Mouse (Mus musculus) adrenal gland, postnatal 10 days (tissue): ENCODE measurements at regions not wholly inside any gene's neighbourhood (a gene's known extent, or its start where the extent isn't known, plus 50 kb on each side); places are given as distances from the start of the nearest gene placed in this dataset.

Experiments used
- DNase-seq: peaks from one replicate; pipeline ENCODE4 v3.0.0; 2021; ENCODE audit warnings: mixed read lengths

DNA sequence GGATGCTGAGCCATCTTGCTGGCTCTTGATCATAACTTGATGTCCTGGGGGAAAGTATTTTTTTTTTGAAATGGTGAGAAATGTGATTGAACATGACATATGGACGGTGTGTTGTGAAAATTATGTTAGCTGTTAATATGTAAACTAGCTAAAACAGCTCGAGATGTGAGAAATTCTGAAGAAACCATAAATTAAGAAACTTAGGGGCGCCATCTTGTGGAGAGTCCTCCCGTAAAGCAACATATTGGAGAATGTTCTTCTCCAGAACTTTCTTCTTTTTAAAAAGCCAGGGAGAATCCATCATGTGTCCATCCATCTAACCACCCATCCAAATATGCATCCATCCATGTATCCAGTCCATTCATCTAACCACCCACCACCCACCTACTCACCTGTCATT is 158.7 kb upstream of the Eif4g2 start:
- peak; percentile 52 for DNase-seq

DNA sequence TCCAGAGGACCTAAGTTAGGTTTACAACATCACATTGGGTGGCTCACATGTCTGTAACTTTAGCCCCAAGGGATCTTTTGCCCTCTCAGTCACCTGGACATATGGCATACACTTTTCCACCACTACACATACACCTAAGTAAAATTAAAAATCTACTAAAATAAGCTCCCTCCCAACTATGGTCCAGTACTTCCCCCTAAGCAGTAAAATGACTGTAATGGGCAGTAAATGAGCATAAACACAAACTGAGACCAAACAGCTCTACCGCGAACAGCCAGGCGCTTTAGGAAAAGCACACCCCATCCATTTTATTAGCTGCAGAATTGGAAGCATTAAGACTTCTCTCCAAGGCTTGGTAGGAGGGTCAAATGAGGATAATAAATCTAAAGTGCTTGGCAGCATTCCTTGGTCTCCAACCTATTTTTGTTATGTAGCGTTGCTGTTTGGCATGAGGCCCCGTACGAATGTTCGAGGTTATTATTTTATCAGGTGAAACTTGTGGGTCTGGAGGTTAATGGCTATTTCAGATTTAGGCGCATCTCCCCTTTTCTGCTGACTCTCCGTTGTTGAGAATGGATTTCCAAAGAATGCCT is 157.5 kb upstream of the Eif4g2 start:
- DNase-seq: peak; percentile 32

DNA sequence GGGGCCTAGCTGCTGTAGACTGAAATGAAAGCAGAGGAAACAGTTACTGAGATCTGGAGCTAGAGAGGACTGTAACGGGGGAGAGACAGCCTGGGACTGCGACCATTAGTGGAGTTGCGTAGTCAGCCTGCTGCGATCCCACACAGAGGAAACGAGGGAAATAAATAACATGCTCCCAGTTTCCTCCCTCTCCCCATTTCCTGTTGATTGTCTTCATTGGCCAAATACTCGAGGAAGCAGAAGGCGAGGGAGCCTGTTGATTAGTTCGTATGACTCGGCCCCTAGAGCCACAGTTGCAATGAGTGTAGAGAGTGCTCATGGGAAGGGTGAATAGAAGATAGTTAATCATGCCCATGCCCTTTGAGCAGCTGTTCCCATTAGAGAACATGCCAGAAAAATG is 155.0 kb upstream of the Eif4g2 start:
- no peak for DNase-seq

DNA sequence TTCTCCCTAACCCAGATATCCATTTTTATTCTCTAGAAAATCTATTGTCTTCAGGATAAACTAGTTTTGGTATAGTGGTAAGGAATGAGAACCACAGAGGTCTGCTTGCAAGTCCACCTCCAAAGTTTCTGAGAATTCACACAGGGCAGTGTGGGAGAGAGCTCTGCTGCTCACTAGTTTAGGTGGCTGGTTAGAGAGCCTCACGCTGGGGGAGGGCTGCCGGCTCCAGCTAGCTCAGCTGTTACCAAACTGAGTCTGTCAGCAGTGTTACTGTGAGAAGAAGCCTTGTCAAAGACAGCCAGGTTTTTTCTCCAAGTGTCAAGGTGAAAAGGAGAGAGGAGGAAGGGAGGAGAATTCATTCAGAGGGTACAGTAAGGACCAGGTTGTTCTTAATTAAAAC is 147.8 kb upstream of the Eif4g2 start:
- DNase-seq: no peak

DNA sequence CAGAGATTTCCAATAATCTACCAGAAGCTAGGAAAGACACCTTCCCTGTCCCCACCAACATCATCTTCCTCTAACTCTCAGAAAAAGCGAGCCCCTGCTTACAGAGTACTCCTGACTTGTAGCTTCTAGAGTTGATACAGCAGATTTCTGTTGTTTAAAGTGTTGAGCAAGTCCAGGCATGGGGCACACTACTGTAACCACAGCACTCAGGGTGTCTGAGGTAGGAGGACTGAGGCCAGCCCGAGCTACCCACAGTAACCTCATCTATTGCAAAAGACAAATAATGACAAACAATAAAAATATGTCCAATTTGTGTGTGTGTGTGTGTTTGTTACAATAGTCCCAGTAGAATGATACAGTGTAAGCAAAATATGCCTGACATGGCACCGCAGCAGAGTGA is 144.3 kb upstream of the Eif4g2 start:
- DNase-seq: no peak

- no peak for DNase-seq
Observed at GRCm38 (mm10) chr7:111226026-111226656, 143.3 kb upstream of the Eif4g2 start.

DNA sequence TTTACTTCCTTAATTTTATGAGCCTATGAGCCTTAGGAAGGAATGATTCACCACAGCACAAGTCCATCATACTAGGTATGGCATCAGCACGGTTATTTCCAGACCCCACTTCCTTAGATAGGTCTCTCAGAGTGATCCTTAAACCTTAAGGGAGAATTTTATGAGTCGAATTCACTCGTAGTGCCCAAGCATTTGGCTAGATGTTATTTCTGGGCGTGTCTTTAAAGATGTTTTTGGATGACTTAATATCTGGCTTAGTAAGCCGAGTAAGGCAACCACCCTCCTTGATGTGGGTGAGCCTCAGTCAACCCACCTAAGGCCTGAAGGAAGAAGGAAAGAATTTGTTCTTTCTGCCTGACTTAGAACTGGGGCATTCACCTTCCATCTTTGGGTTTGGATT is 132.8 kb upstream of the Eif4g2 start:
- no peak for DNase-seq

DNA sequence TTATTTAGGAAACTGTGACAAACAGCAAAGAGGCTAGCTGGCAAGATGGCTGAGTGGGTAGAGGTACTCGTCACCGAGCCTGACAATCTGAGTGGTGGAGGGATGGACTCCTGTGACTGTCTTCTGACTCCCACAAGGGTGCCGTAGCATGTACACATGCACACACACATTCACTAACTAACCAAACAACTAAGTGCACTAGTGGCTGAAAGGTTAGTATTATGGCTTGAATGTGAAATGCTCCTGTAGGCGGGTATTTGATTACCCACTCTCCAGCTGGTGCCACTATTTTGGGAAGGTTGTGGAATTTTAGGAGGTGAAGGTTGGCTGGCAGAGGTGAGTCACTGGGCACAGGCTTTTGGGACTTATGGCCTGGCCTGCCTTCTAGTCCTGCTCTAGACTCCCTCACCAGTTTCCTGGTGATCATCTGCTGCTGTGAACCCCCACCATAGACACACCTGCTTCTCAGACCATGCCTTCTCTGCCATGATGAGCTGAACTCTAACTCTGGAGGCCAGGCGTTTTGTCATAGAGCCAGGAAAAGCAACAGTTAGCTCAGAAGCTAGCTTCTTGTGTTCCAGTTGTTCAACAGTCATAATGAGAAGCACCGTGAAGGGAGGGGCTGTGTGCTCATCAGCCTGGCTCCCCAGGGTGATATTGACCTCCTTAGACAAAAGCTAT is 131.5 kb upstream of the Eif4g2 start:
- no peak for DNase-seq

DNA sequence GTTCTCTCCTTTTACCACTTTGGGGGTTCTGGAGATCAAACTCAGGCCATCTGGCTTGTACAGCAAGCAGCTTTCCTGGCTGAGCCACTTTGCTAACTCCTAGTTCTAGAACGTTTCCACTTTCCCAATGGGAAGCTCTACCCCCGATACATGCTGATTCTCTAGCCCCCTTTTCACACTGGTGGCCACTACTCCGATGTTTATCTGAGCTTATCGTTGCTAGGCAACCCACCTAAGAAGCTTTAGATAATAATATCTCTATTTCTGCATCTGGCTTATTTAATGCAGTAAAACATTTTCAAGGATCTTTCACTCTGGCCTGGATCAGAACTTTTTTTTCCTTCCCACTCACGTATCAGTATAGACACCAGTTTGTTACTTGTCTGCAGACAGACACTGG is 129.4 kb upstream of the Eif4g2 start:
- no peak for DNase-seq

GRCm38 (mm10) chr7:111211641-111212040 is 128.8 kb upstream of the Eif4g2 start:
- no peak for DNase-seq

- DNase-seq: no peak
Observed at GRCm38 (mm10) chr7:111210282-111210681, 127.5 kb upstream of the Eif4g2 start.

DNA sequence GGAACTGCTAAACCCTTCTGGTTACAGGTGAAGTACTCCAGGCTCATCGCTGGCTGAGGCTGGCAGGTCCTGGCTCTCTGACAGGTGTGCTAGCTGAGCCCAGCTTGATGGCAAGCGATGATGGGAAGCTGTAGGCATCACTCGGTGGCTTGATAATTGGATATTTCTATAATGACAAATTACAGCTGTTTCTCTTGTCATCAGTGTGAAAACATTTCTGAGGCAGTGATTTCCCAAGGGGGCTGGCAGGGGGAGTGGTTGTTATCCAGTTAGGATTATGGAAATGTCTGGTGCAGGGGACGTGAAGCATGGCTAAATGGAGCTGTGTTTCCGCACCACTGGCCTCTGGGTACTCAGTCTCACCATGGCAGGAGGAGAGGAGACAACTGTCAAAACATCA is 123.0 kb upstream of the Eif4g2 start:
- no peak for DNase-seq

DNA sequence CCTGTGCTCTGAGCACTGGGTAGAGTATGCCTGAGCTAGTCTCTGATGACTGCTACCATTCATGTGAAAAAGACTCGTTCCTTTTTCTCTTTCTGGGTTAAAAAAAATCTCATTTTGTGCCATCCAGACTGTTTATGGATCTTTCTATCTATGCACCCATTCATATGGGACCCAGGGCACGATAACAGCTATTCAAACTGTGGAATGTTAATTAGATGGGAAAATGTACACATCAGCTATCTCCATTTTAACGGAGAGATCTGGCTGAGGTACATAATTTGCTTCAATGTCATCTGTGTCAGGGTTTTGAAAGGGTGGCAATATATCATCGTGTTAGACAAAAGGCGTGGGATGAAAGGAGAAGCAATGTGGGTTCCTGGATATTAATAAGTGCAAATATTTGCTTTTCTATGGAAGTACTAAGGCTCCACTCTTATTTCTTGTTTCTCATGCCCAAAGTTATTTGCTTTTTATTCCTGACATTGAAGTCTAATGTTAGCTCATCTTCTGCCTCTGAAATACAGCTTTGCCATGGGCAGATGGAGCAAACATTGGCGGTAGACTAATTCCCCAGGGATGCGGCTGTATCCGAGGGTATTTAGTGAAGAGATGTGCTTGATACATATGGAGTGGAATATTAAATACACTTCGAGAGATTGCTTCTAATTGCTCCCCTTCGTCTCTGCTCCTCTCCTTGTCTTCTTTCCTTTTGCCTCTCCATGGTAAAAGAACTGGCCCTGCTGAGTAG is 116.0 kb upstream of the Eif4g2 start:
- no peak for DNase-seq

DNA sequence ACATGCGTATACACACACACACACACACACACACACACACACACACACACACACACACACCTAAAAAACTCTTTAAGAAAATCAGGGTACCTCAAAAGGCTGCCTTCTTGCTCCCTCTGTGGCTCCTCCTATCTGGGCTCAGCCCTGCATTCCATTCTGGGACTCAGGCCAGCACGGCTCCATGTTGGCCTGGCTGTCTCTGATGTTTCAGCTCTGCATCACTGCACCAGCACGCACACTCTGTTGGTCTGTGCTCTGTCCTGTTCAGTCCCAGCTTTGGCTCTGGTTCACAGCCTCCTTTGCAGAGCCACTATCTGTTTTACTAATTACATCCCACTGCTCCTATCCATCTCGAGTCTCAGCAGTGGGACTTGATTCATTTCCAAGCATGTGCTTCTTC is 108.8 kb upstream of the Eif4g2 start:
- peak; percentile 70 for DNase-seq

GRCm38 (mm10) chr7:111191216-111191615 is 108.4 kb upstream of the Eif4g2 start:
- DNase-seq: no peak

DNA sequence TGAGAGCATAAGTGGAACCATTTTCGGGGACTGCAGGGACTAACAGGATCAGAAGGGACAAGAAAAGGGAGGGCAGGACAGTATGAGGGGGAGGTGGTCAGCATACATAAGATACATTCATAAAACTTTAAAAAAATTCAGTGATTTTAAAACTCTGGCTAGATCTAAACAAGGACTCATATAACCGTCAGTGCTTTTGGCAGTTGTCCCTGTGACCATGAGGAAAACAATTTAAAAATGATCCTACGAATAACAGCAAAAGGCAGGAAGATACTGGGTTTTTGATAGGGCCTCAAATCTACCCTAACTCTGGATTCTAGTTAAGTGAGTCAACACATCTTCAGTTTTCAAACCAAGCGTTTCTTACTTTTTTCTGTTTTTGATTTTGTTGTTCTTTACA is 106.9 kb upstream of the Eif4g2 start:
- no peak for DNase-seq

- no peak for DNase-seq
Observed at GRCm38 (mm10) chr7:111185954-111186353, 103.1 kb upstream of the Eif4g2 start.

DNA sequence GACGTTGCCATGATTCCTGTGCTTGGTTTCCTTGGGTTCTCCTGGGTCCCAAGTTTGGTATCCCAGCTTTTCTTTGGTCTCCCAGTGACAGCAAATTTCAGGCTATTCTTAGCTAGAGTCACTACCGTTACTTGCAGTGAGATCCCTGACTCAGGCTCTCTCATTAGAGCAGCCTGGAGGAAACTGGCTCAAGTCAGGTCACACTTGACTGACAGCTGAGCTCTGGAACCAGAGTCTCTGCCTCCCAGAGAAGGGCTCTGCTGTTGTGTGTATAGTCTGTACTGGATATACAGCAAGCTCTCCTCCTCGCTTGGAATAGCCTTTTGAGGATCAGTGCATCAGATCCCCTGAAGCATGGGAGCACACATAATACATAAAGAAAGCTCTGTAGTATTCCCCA is 100.7 kb upstream of the Eif4g2 start:
- no peak for DNase-seq

DNA sequence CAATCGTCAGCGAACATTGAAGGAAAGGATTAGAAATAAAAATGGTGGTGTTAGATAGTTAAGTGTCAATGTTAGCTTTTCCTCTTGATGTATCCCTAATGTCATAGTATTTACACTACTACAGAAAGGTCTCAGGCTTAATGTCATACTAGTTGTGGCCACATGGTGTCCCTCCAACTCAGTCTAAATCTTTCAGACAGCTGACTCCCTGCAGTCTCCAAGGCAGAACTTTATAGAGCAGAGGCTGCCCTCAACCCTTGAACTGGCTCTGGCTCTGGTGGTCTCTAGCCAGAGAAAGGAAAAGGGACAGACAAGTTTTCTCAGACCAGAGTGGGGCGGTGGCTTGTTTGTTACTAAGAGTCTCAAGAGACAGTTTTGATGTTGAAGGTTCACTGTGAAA is 99.5 kb upstream of the Eif4g2 start:
- DNase-seq: peak; percentile 77

- DNase-seq: peak; percentile 91
Observed at GRCm38 (mm10) chr7:111179401-111180271, 96.8 kb upstream of the Eif4g2 start.

DNA sequence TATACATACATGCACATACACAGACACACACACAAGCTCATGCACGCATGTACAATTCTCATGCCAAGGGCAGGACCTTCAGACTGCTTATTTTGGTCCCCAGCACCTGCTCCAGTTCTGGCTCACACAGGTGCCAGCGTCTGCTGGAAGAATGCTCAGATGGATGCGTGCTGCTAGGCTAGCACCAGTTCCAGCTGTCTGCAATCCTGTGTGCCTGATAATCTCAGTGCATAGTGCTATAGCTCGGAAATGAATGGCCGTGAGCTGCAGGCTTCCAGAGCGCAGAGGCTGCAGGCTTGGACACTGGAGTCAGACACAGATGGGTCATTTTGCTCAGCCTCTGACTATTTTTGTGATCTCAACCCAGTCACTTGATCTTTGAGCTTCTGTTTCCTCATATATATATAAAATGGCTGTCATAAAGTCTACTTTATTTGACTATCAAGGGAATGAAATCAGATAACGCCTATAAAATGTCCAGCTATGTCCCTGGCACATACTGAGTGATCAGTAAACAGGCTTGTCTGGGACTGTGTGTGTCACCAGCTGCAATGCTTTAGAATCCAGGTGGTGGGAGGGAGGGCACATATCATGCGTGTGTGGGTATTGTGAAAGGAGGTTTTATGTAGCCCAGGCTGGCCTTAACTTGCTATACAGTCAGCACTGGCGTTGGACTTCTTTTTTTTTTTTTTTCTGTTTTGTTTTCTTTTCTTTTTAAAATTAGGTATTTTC is 91.7 kb upstream of the Eif4g2 start:
- no peak for DNase-seq

- peak; percentile 56 for DNase-seq
Observed at GRCm38 (mm10) chr7:111172061-111172460, 89.2 kb upstream of the Eif4g2 start.
